Mouse (Mus musculus): ENCODE results near the gene Gnaz.

DNA sequence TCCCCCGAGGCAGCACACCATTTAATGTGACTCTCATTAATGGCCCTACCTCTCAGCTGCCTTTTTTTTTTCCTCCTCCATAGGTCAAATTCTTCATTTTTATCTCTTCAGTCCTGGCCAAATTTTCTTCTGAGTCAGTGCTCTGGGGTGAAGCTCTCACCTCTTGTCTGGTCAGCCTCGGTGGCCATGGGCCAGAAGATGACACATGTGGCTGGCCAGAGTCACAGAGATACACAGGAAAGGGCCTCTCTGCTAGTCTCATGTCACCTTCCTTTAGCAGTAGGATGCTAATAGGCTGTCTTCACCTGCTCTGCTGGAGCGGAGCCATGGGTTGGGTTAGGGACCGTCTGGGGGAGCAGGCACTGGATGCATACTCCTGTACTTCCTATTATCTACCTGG, 11.1 kb downstream of the Gnaz start:
- TF ChIP-seq CTCF (IDR thresholded peaks at IDR 0.05; ENCODE audit: control insufficient read depth, insufficient read depth, insufficient read length) (no peak), MYOG (IDR thresholded peaks at IDR 0.05; ENCODE audit: control insufficient read depth, extremely low read depth, insufficient read length) (no peak), MYOD1 (IDR thresholded peaks at IDR 0.05; ENCODE audit: control insufficient read depth, insufficient read length, low read depth) (no peak)
